8 mouse cellular contexts compared by ENCODE assay signal in genomic region chr4:4875257-4875656, GRCm38 (mm10).
DNase-seq lines count a peak whose midpoint lies in the region; ATAC-seq lines count a peak whose summit lies in the region.

No protein-coding gene starts in this region.

- DNase-seq in frontal cortex, postnatal 25 days (ENCODE audit: low spot score in 2 of 2): no peak
- peak; percentile 12 for DNase-seq in layer of hippocampus, adult 11-12 months (ENCODE audit: low spot score)
- no peak for DNase-seq in layer of hippocampus, adult 9-10 months (ENCODE audit: low spot score)
- DNase-seq in NIH3T3 (ENCODE audit: low read depth): peak; percentile 9
- DNase-seq in gastrocnemius, postnatal 14 days: peak; percentile 37
- no peak for DNase-seq in spleen, postnatal 14 days (ENCODE audit: low spot score in 2 of 2)

- peak; percentile 34; the same call in 1 of the 2 replicates for ATAC-seq in frontal cortex, adult (ENCODE audit: low TSS enrichment)
- no peak for ATAC-seq in CD4-positive, CD25-positive, alpha-beta regulatory T cell, adult 4 months

- intact Hi-C loops in gastrocnemius, postnatal 14 days (cut with DNase I; ENCODE audit: low total_unique reads): no loop called here

Comparison
In these comparisons a context has a peak if more than half of its experiments do, and no peak if none do; other contexts are left out.
1. DNase-seq: peak in layer of hippocampus, adult 11-12 months (single experiment), NIH3T3 (single experiment) and gastrocnemius, postnatal 14 days (single experiment); none in frontal cortex, postnatal 25 days (0 of 2), layer of hippocampus, adult 9-10 months (single experiment) and spleen, postnatal 14 days (0 of 2).